Comparison of ENCODE assay signal across 18 mouse cellular contexts in genomic region chr11:100333944-100334457, GRCm38 (mm10). TPM values are rescaled to one million over a fixed set of nuclear protein-coding genes. Genes with fewer than 3 reads are reported as not detected.
DNase-seq lines count a peak whose midpoint lies in the region; ATAC-seq and TF ChIP-seq lines count a peak whose summit lies in the region.
"Had no signal": no experiment of that assay in that cellular context is flagged by ENCODE, and none has a peak within 500 bp of the region (broad histone marks: within the 10 kb centered on the region; RNA-seq: fewer than 3 reads in every experiment).

Gast (plus strand) TSS chr11:100334407.

- no peak within 1 kb of the TSS for H3K4me3 ChIP-seq in cortical plate, adult 2 months (ENCODE audit: insufficient read depth, low read length)
- H3K4me3 ChIP-seq in hindbrain, embryonic 14.5 days (replicated peaks; ENCODE audit: low read length), result no peak within 1 kb of the TSS
- no peak within 1 kb of the TSS for H3K4me3 ChIP-seq in midbrain, postnatal 0 days (ENCODE audit: low read depth, low read length)
- no peak within 1 kb of the TSS for H3K4me3 ChIP-seq in kidney, embryonic 16.5 days (ENCODE audit: low read length)
- no peak within 1 kb of the TSS for H3K4me3 ChIP-seq in kidney, embryonic 14.5 days (ENCODE audit: low read length)
- H3K4me3 ChIP-seq: embryonic facial prominence, embryonic 15.5 days had no signal

- H3K36me3 ChIP-seq in hindbrain, embryonic 14.5 days (replicated peaks; ENCODE audit: control insufficient read depth, insufficient read depth), result no peaks in the 10 kb centered on the region
- no peaks in the 10 kb centered on the region for H3K36me3 ChIP-seq in midbrain, postnatal 0 days (ENCODE audit: insufficient read depth, low read length)
- no peaks in the 10 kb centered on the region for H3K36me3 ChIP-seq in kidney, embryonic 16.5 days (ENCODE audit: insufficient read depth, low read length)
- H3K36me3 ChIP-seq in kidney, embryonic 14.5 days (ENCODE audit: control insufficient read depth, insufficient read depth, low read length), result no peaks in the 10 kb centered on the region
- H3K36me3 ChIP-seq: embryonic facial prominence, embryonic 15.5 days; G1E had no signal

- no peak for ATAC-seq in hindbrain, embryonic 14.5 days (ENCODE audit: low FRiP score)
- ATAC-seq in midbrain, postnatal 0 days (ENCODE audit: low FRiP score), result no peak
- no peak for ATAC-seq in kidney, embryonic 16.5 days (ENCODE audit: low FRiP score, low TSS enrichment)
- no peak for ATAC-seq in kidney, embryonic 14.5 days (ENCODE audit: low FRiP score, low TSS enrichment)

- H3K27ac ChIP-seq in cortical plate, adult 2 months (ENCODE audit: insufficient read depth, low read length), result peak within 1 kb of the TSS; percentile 44; the same call in 1 of the 2 replicates
- peak within 1 kb of the TSS; percentile 84 for H3K27ac ChIP-seq in hindbrain, embryonic 14.5 days
- peak within 1 kb of the TSS; percentile 82 for H3K27ac ChIP-seq in midbrain, postnatal 0 days (ENCODE audit: low read depth, low read length)
- H3K27ac ChIP-seq in kidney, embryonic 16.5 days (ENCODE audit: low read length), result no peak within 1 kb of the TSS
- H3K27ac ChIP-seq in kidney, embryonic 14.5 days (ENCODE audit: low read depth, low read length), result no peak within 1 kb of the TSS
- H3K27ac ChIP-seq: embryonic facial prominence, embryonic 15.5 days had no signal

- DNase-seq in ES-CJ7 (ENCODE audit: low read depth, low spot score), result peak; percentile 37
- DNase-seq in hindbrain, embryonic 14.5 days (ENCODE audit: low spot score), result no peak
- no peak for DNase-seq in midbrain, postnatal 0 days (ENCODE audit: low spot score)
- DNase-seq in gastrocnemius, adult 18-20 months (ENCODE audit: low spot score), result no peak
- DNase-seq: adrenal gland, postnatal 10 days; cerebellum, adult 8-10 months; gastrocnemius, postnatal 14 days; kidney, adult 9 months; lung, postnatal 36 days; spleen, adult 18-20 months had no signal

- H3K27me3 ChIP-seq in hindbrain, embryonic 14.5 days (ENCODE audit: control insufficient read depth, insufficient read depth, low read length), result no peaks in the 10 kb centered on the region
- no peaks in the 10 kb centered on the region for H3K27me3 ChIP-seq in midbrain, postnatal 0 days (ENCODE audit: insufficient read depth, low read length)
- H3K27me3 ChIP-seq in kidney, embryonic 16.5 days (ENCODE audit: insufficient read depth, low read length), result no peaks in the 10 kb centered on the region
- H3K27me3 ChIP-seq in kidney, embryonic 14.5 days (ENCODE audit: control insufficient read depth, insufficient read depth, low read length), result no peaks in the 10 kb centered on the region
- H3K27me3 ChIP-seq: embryonic facial prominence, embryonic 15.5 days had no signal

- no peak for TF ChIP-seq CTCF in cortical plate, adult 2 months (IDR thresholded peaks at IDR 0.05; ENCODE audit: extremely low read depth, insufficient read depth, low read length)
- TF ChIP-seq CTCF in midbrain, postnatal 0 days (IDR thresholded peaks at IDR 0.05), result no peak

- H3K4me2 ChIP-seq in hindbrain, embryonic 14.5 days (replicated peaks), result peak within 1 kb of the TSS; percentile 28
- H3K4me2 ChIP-seq in midbrain, postnatal 0 days (ENCODE audit: low read depth, low read length, poor library complexity, severe bottlenecking), result peak within 1 kb of the TSS; percentile 32; the same call in 1 of the 2 replicates
- no peak within 1 kb of the TSS for H3K4me2 ChIP-seq in kidney, embryonic 16.5 days (replicated peaks; ENCODE audit: low read depth, low read length)
- no peak within 1 kb of the TSS for H3K4me2 ChIP-seq in kidney, embryonic 14.5 days (replicated peaks; ENCODE audit: low read depth, low read length)
- H3K4me2 ChIP-seq: embryonic facial prominence, embryonic 15.5 days had no signal

- no peak for TF ChIP-seq POLR2A in cortical plate, adult 2 months (IDR thresholded peaks at IDR 0.05; ENCODE audit: extremely low read depth, insufficient read depth, low read length)

- peaks cover 6% of the 10 kb centered on the region for H3K4me1 ChIP-seq in cortical plate, adult 2 months (ENCODE audit: control insufficient read depth, insufficient read depth, low read length)
- H3K4me1 ChIP-seq in hindbrain, embryonic 14.5 days (replicated peaks; ENCODE audit: control insufficient read depth, insufficient read depth, low read length), result peaks cover 56% of the 10 kb centered on the region
- H3K4me1 ChIP-seq in midbrain, postnatal 0 days (ENCODE audit: insufficient read depth, low read length), result peaks cover 22% of the 10 kb centered on the region; the same call in 1 of the 2 replicates
- peaks cover 4% of the 10 kb centered on the region; the same call in 1 of the 2 replicates for H3K4me1 ChIP-seq in kidney, embryonic 16.5 days (ENCODE audit: insufficient read depth, low read length)
- H3K4me1 ChIP-seq in kidney, embryonic 14.5 days (ENCODE audit: control insufficient read depth, insufficient read depth, low read length), result no peaks in the 10 kb centered on the region

- no peaks in the 10 kb centered on the region for H3K9me3 ChIP-seq in hindbrain, embryonic 14.5 days (ENCODE audit: control insufficient read depth, low read length)
- H3K9me3 ChIP-seq in midbrain, postnatal 0 days (ENCODE audit: low read length), result no peaks in the 10 kb centered on the region
- H3K9me3 ChIP-seq in kidney, embryonic 16.5 days (ENCODE audit: low read length), result no peaks in the 10 kb centered on the region
- no peaks in the 10 kb centered on the region for H3K9me3 ChIP-seq in kidney, embryonic 14.5 days (ENCODE audit: control insufficient read depth, low read length)
- H3K9me3 ChIP-seq: embryonic facial prominence, embryonic 15.5 days; G1E had no signal

- 74% methylated on average over 6 of the region's 6 CpGs for WGBS in hindbrain, embryonic 14.5 days
- 75% methylated on average over 6 of the region's 6 CpGs for WGBS in midbrain, postnatal 0 days
- 80% methylated on average over 6 of the region's 6 CpGs for WGBS in kidney, embryonic 16.5 days
- WGBS in kidney, embryonic 14.5 days, result 83% methylated on average over 6 of the region's 6 CpGs

- H3K9ac ChIP-seq in hindbrain, embryonic 14.5 days, result no peak within 1 kb of the TSS
- no peak within 1 kb of the TSS for H3K9ac ChIP-seq in midbrain, postnatal 0 days (replicated peaks; ENCODE audit: low read length, poor library complexity, severe bottlenecking)
- H3K9ac ChIP-seq in kidney, embryonic 16.5 days (replicated peaks; ENCODE audit: low read length), result no peak within 1 kb of the TSS
- H3K9ac ChIP-seq in kidney, embryonic 14.5 days (ENCODE audit: low read depth, low read length), result no peak within 1 kb of the TSS
- H3K9ac ChIP-seq: embryonic facial prominence, embryonic 15.5 days had no signal

RNA-seq across cellular contexts. Expression of gene Gast, which starts in this region (rescaled TPM):
- polyA plus RNA-seq in cortical plate, adult 2 months (2012; rRNA removed), result 0.33 TPM in 1 of 2 replicates, not detected in the other
- polyA plus RNA-seq in hindbrain, embryonic 14.5 days (2014; fragmentation: Nextera tagmentation; extraction: Ambion mirVana), result 0.50 TPM in 1 of 2 replicates, not detected in the other
- not detected in 2 replicates for total RNA-seq in midbrain, postnatal 0 days (2014; rRNA removed)
- polyA plus RNA-seq in midbrain, postnatal 0 days (2015; fragmentation: Nextera tagmentation; extraction: Ambion mirVana), result 1.1 and 2.2 TPM in 2 replicates
- total RNA-seq in gastrocnemius, adult 18-20 months (2021), result not detected
- polyA plus RNA-seq in kidney, embryonic 16.5 days (2015; fragmentation: Nextera tagmentation; extraction: Ambion mirVana), result not detected in 2 replicates
- not detected in 2 replicates for polyA plus RNA-seq in kidney, embryonic 14.5 days (2014; fragmentation: Nextera tagmentation; extraction: Ambion mirVana)
- total RNA-seq: adrenal gland, postnatal 10 days; G1E; gastrocnemius, postnatal 14 days; heart, postnatal 25 days; layer of hippocampus, adult 18-20 months; neutrophil, adult 5-6 weeks had no signal
- polyA plus RNA-seq: G1E had no signal

Comparison
In these comparisons a context has a peak if more than half of its experiments do, and no peak if none do; other contexts are left out.
1. H3K27ac ChIP-seq: peak in cortical plate, adult 2 months (single experiment), hindbrain, embryonic 14.5 days (single experiment) and midbrain, postnatal 0 days (single experiment); none in kidney, embryonic 16.5 days (single experiment) and kidney, embryonic 14.5 days (single experiment).
2. H3K4me2 ChIP-seq: peak in hindbrain, embryonic 14.5 days (single experiment) and midbrain, postnatal 0 days (single experiment); none in kidney, embryonic 16.5 days (single experiment) and kidney, embryonic 14.5 days (single experiment).